Mouse (Mus musculus) macrophage (primary cell): ENCODE results near the gene Plppr3. TPM values are rescaled to one million over a fixed set of nuclear protein-coding genes. Genes with fewer than 3 reads are reported as not detected.
"Not testable (repeated sequence)": the region's sequence is repeated elsewhere in the genome, so short reads cannot be mapped to it uniquely, and the experiment has no call there.

Experiments
- H3K27ac ChIP-seq: fragments of 350-480 bp; formaldehyde crosslinking; 2 replicates; pipeline ENCODE4 v1.9.0; 2021
- H3K36me3 ChIP-seq: fragments of 350-480 bp; formaldehyde crosslinking; 2 replicates; pipeline ENCODE4 v1.9.0; 2021; ENCODE audit errors: inconsistent target
- H3K4me3 ChIP-seq: fragments of 350-480 bp; formaldehyde crosslinking; 2 replicates; pipeline ENCODE4 v1.9.0; 2021; ENCODE audit errors: inconsistent target
- H3K79me2 ChIP-seq: fragments of 350-480 bp; formaldehyde crosslinking; 2 replicates; pipeline ENCODE4 v1.9.0; 2021; ENCODE audit errors: inconsistent target
- WGBS: methylation state at CpG from one replicate; pipeline ENCODE4 v1.1.7; 2026; ENCODE audit warnings: inconsistent platforms; ENCODE audit not compliant: missing documents; 5-methylcytosine and 5-hydroxymethylcytosine counted together
- polyA plus RNA-seq: library from polyadenylated mRNA; stranded (reverse); fragments of 250-400 nt; gene quantifications from 3 replicates; pipeline ENCODE4 v1.2.4, GENCODE M21; 2018; ENCODE audit warnings: inconsistent platforms

Gene Plppr3
- polyA plus RNA-seq, 1 experiment from 2014 or later = 1.0 TPM

- WGBS = 51% methylated on average over 8 of the region's 8 CpGs
- Histone ChIP-seq H3K79me2 (no peaks in the 10 kb centered on the region), H3K4me3 (no peak overlapping the region), H3K27ac (no peak overlapping the region), H3K36me3 (no peaks in the 10 kb centered on the region)
Measured at GRCm38 (mm10) chr10:79886611-79887010, 12.2 kb upstream of the Plppr3 start.

GRCm38 (mm10) chr10:79886054-79886453, 11.6 kb upstream of the Plppr3 start, which contains the start of gene Elane:
Gene Elane, plus strand, starts transcription at chr10:79886247.
- WGBS = 42% methylated on average over 6 of the region's 6 CpGs

GRCm38 (mm10) chr10:79884938-79885337, 10.5 kb upstream of the Plppr3 start:
- H3K4me3 ChIP-seq, H3K27ac ChIP-seq, H3K36me3 ChIP-seq, H3K79me2 ChIP-seq: not testable (repeated sequence)
- 10% methylated on average over 2 of the region's 3 CpGs for WGBS

More at GRCm38 (mm10) chr10:79886054-79886453, 11.6 kb upstream of the Plppr3 start, which contains the start of gene Elane:
- Histone ChIP-seq H3K79me2 (no peaks in the 10 kb centered on the region; the same call in 1 of the 2 replicates), H3K4me3 (no peak within 1 kb of the TSS), H3K27ac (no peak within 1 kb of the TSS), H3K36me3 (no peaks in the 10 kb centered on the region)

GRCm38 (mm10) chr10:79884446-79884845, 10.0 kb upstream of the Plppr3 start:
- Histone ChIP-seq H3K4me3 (no peak overlapping the region), H3K27ac (no peak overlapping the region), H3K36me3 (no peaks in the 10 kb centered on the region), H3K79me2 (no peaks in the 10 kb centered on the region; the same call in 1 of the 2 replicates)
- 17% methylated on average over 4 of the region's 4 CpGs for WGBS

GRCm38 (mm10) chr10:79883297-79884084, 9.1 kb upstream of the Plppr3 start:
- no peak overlapping the region for H3K27ac ChIP-seq
- H3K36me3 ChIP-seq = no peaks in the 10 kb centered on the region
- no peaks in the 10 kb centered on the region; the same call in 1 of the 2 replicates for H3K79me2 ChIP-seq
- H3K4me3 ChIP-seq = no peak overlapping the region
- WGBS = 12% methylated on average over 21 of the region's 22 CpGs

GRCm38 (mm10) chr10:79881981-79882380, 7.5 kb upstream of the Plppr3 start:
- Histone ChIP-seq H3K79me2 (no peaks in the 10 kb centered on the region; the same call in 1 of the 2 replicates), H3K27ac (no peak overlapping the region), H3K36me3 (no peaks in the 10 kb centered on the region), H3K4me3 (no peak overlapping the region)
- 6% methylated on average over 22 of the region's 22 CpGs for WGBS

- Histone ChIP-seq H3K4me3 (no peak overlapping the region), H3K36me3 (no peaks in the 10 kb centered on the region), H3K79me2 (no peaks in the 10 kb centered on the region; the same call in 1 of the 2 replicates), H3K27ac (no peak overlapping the region)
- 24% methylated on average over 9 of the region's 9 CpGs for WGBS
Measured at GRCm38 (mm10) chr10:79880721-79881120, 6.3 kb upstream of the Plppr3 start.

- 15% methylated on average over 3 of the region's 3 CpGs for WGBS
- Histone ChIP-seq H3K4me3 (no peak overlapping the region), H3K79me2 (no peaks in the 10 kb centered on the region; the same call in 1 of the 2 replicates), H3K36me3 (no peaks in the 10 kb centered on the region), H3K27ac (no peak overlapping the region)
Measured at GRCm38 (mm10) chr10:79879527-79879926, 5.1 kb upstream of the Plppr3 start.

- Histone ChIP-seq H3K79me2 (no peaks in the 10 kb centered on the region; the same call in 1 of the 2 replicates), H3K36me3 (no peaks in the 10 kb centered on the region), H3K27ac (peak overlapping the region; percentile 82), H3K4me3 (peak overlapping the region; percentile 1; the same call in 1 of the 2 replicates)
- 2% methylated on average over 12 of the region's 12 CpGs for WGBS
Measured at GRCm38 (mm10) chr10:79877757-79878156, 3.3 kb upstream of the Plppr3 start.

- Histone ChIP-seq H3K79me2 (no peaks in the 10 kb centered on the region; the same call in 1 of the 2 replicates), H3K4me3 (no peak overlapping the region), H3K27ac (peak overlapping the region; percentile 82), H3K36me3 (no peaks in the 10 kb centered on the region)
- WGBS = 10% methylated on average over 1 of the region's 1 CpGs
Measured at GRCm38 (mm10) chr10:79877174-79877573, 2.7 kb upstream of the Plppr3 start.

- no peak overlapping the region; the same call in 1 of the 2 replicates for H3K4me3 ChIP-seq
- H3K27ac ChIP-seq = no peak overlapping the region
- 6% methylated on average over 26 of the region's 26 CpGs for WGBS
Measured at GRCm38 (mm10) chr10:79873715-79874289, 632 bp downstream of the Plppr3 start.

GRCm38 (mm10) chr10:79873313-79873712, 1.1 kb downstream of the Plppr3 start:
- Histone ChIP-seq H3K27ac (no peak overlapping the region), H3K36me3 (no peaks in the 10 kb centered on the region), H3K4me3 (no peak overlapping the region), H3K79me2 (no peaks in the 10 kb centered on the region)
- 23% methylated on average over 6 of the region's 6 CpGs for WGBS

More at GRCm38 (mm10) chr10:79873715-79874289, 632 bp downstream of the Plppr3 start:
- H3K36me3 ChIP-seq = no peaks in the 10 kb centered on the region
- H3K79me2 ChIP-seq = no peaks in the 10 kb centered on the region

- Histone ChIP-seq H3K79me2 (no peaks in the 10 kb centered on the region), H3K27ac (no peak overlapping the region), H3K36me3 (no peaks in the 10 kb centered on the region), H3K4me3 (no peak overlapping the region)
- WGBS = 58% methylated on average over 3 of the region's 3 CpGs
Measured at GRCm38 (mm10) chr10:79872862-79873261, 1.6 kb downstream of the Plppr3 start.

- WGBS = 87% methylated on average over 8 of the region's 8 CpGs
Measured at GRCm38 (mm10) chr10:79871845-79872244, 2.6 kb downstream of the Plppr3 start.

GRCm38 (mm10) chr10:79866601-79867000, 7.8 kb downstream of the Plppr3 start:
- WGBS = 76% methylated on average over 11 of the region's 11 CpGs
- peaks cover 5% of the 10 kb centered on the region for H3K79me2 ChIP-seq
- H3K4me3 ChIP-seq = no peak overlapping the region
- peaks cover 22% of the 10 kb centered on the region for H3K36me3 ChIP-seq
- no peak overlapping the region for H3K27ac ChIP-seq

More at GRCm38 (mm10) chr10:79871845-79872244, 2.6 kb downstream of the Plppr3 start:
- no peaks in the 10 kb centered on the region for H3K79me2 ChIP-seq
- H3K27ac ChIP-seq = no peak overlapping the region
- no peaks in the 10 kb centered on the region for H3K36me3 ChIP-seq
- H3K4me3 ChIP-seq = no peak overlapping the region
